Mouse (Mus musculus) megakaryocyte, embryonic 14.5 days (primary cell): ENCODE data around the gene Fam178b. TPM values are rescaled to one million over a fixed set of nuclear protein-coding genes. Genes with fewer than 3 reads are reported as not detected.

Source experiments
- H3K27me3 ChIP-seq: replicated peaks from 2 replicates; pipeline ENCODE3; 2012; ENCODE audit warnings: inconsistent platforms
- H3K36me3 ChIP-seq: replicated peaks from 2 replicates; pipeline ENCODE3; 2012; ENCODE audit warnings: low read length, inconsistent platforms, mixed read lengths
- H3K4me1 ChIP-seq: 2 replicates; pipeline ENCODE4 v1.6.1; 2012; ENCODE audit warnings: inconsistent platforms
- H3K4me3 ChIP-seq: replicated peaks from 2 replicates; pipeline ENCODE3; 2012; ENCODE audit warnings: moderate library complexity, mild to moderate bottlenecking, inconsistent platforms
- H3K9me3 ChIP-seq: 2 replicates; pipeline ENCODE4 v1.6.1; 2012; ENCODE audit warnings: inconsistent platforms
- FLI1 ChIP-seq: IDR thresholded peaks from 2 replicates; pipeline ENCODE4 v1.6.1; 2012; ENCODE audit warnings: low read length, inconsistent platforms, mixed read lengths
- GATA1 ChIP-seq: IDR thresholded peaks from 3 replicates; pipeline ENCODE4 v1.6.1; 2012; ENCODE audit warnings: mixed read lengths, low read length, inconsistent platforms, borderline replicate concordance
- polyA plus RNA-seq: library from polyadenylated mRNA; stranded (reverse); fragments of >175 nt; gene quantifications from 2 replicates; pipeline ENCODE4 v1.2.3, GENCODE M21; 2012; ENCODE audit warnings: low replicate concordance; ENCODE audit not compliant: insufficient read depth

Fam178b gene
- polyA plus RNA-seq, 1 experiment, result 2.0 TPM

GRCm38 (mm10) chr1:36579974-36580383, 103.0 kb downstream of the Fam178b start:
- peaks cover 91% of the 10 kb centered on the region for H3K27me3 ChIP-seq
- no peak overlapping the region for H3K4me3 ChIP-seq

GRCm38 (mm10) chr1:36576991-36577675, 105.8 kb downstream of the Fam178b start:
- TF ChIP-seq FLI1 (no peak), GATA1 (no peak)
- peaks cover 88% of the 10 kb centered on the region for H3K27me3 ChIP-seq
- H3K36me3 ChIP-seq, result no peaks in the 10 kb centered on the region
- H3K9me3 ChIP-seq, result no peaks in the 10 kb centered on the region
- H3K4me1 ChIP-seq, result peaks cover 24% of the 10 kb centered on the region
- H3K4me3 ChIP-seq, result no peak overlapping the region

More at GRCm38 (mm10) chr1:36579974-36580383, 103.0 kb downstream of the Fam178b start:
- no peaks in the 10 kb centered on the region for H3K9me3 ChIP-seq
- TF ChIP-seq FLI1 (no peak), GATA1 (no peak)
- H3K4me1 ChIP-seq, result peaks cover 15% of the 10 kb centered on the region
- H3K36me3 ChIP-seq, result no peaks in the 10 kb centered on the region

GRCm38 (mm10) chr1:36575347-36575746, 107.6 kb downstream of the Fam178b start:
- no peak for TF ChIP-seq FLI1
- no peak for TF ChIP-seq GATA1
- H3K4me3 ChIP-seq, result no peak overlapping the region
- H3K4me1 ChIP-seq, result peaks cover 30% of the 10 kb centered on the region
- no peaks in the 10 kb centered on the region for H3K36me3 ChIP-seq
- no peaks in the 10 kb centered on the region for H3K9me3 ChIP-seq
- peaks cover 85% of the 10 kb centered on the region for H3K27me3 ChIP-seq

- no peak for TF ChIP-seq GATA1
- no peak for TF ChIP-seq FLI1
- H3K27me3 ChIP-seq, result peaks cover 85% of the 10 kb centered on the region
- H3K4me1 ChIP-seq, result peaks cover 33% of the 10 kb centered on the region
- H3K4me3 ChIP-seq, result no peak overlapping the region
- H3K36me3 ChIP-seq, result no peaks in the 10 kb centered on the region
- H3K9me3 ChIP-seq, result no peaks in the 10 kb centered on the region
These were observed 108.6 kb downstream of the Fam178b start for GRCm38 (mm10) chr1:36574196-36574955.

- peaks cover 40% of the 10 kb centered on the region for H3K4me1 ChIP-seq
- H3K4me3 ChIP-seq, result no peak overlapping the region
These were observed 109.5 kb downstream of the Fam178b start for GRCm38 (mm10) chr1:36573524-36573923.

GRCm38 (mm10) chr1:36572709-36573108, 110.3 kb downstream of the Fam178b start:
- TF ChIP-seq GATA1 (no peak), FLI1 (no peak)
- no peaks in the 10 kb centered on the region for H3K9me3 ChIP-seq
- H3K36me3 ChIP-seq, result no peaks in the 10 kb centered on the region
- H3K4me1 ChIP-seq, result peaks cover 40% of the 10 kb centered on the region
- peaks cover 87% of the 10 kb centered on the region for H3K27me3 ChIP-seq
- no peak overlapping the region for H3K4me3 ChIP-seq

More at GRCm38 (mm10) chr1:36573524-36573923, 109.5 kb downstream of the Fam178b start:
- no peaks in the 10 kb centered on the region for H3K9me3 ChIP-seq
- no peaks in the 10 kb centered on the region for H3K36me3 ChIP-seq
- TF ChIP-seq FLI1, result no peak
- TF ChIP-seq GATA1, result no peak
- H3K27me3 ChIP-seq, result peaks cover 86% of the 10 kb centered on the region

- TF ChIP-seq GATA1, result no peak
- TF ChIP-seq FLI1, result no peak
- Histone ChIP-seq H3K4me3 (peak overlapping the region; percentile 7), H3K4me1 (peaks cover 40% of the 10 kb centered on the region), H3K36me3 (no peaks in the 10 kb centered on the region), H3K9me3 (no peaks in the 10 kb centered on the region), H3K27me3 (peaks cover 84% of the 10 kb centered on the region)
These were observed 110.8 kb downstream of the Fam178b start for GRCm38 (mm10) chr1:36572140-36572700.

- Histone ChIP-seq H3K4me1 (peaks cover 43% of the 10 kb centered on the region), H3K4me3 (peak overlapping the region; percentile 79), H3K27me3 (peaks cover 84% of the 10 kb centered on the region), H3K36me3 (no peaks in the 10 kb centered on the region), H3K9me3 (no peaks in the 10 kb centered on the region)
- TF ChIP-seq FLI1 (no peak), GATA1 (no peak)
These were observed 111.4 kb downstream of the Fam178b start for GRCm38 (mm10) chr1:36571627-36572026.

- Histone ChIP-seq H3K27me3 (peaks cover 86% of the 10 kb centered on the region), H3K4me3 (no peak overlapping the region), H3K4me1 (peaks cover 46% of the 10 kb centered on the region), H3K36me3 (no peaks in the 10 kb centered on the region), H3K9me3 (no peaks in the 10 kb centered on the region)
- TF ChIP-seq GATA1 (no peak), FLI1 (no peak)
These were observed 112.7 kb downstream of the Fam178b start for GRCm38 (mm10) chr1:36570320-36570719.
